11 mouse cellular contexts compared by ENCODE assay signal in genomic region chr3:134390472-134391336, GRCm38 (mm10).
DNase-seq lines count a peak whose midpoint lies in the region; ATAC-seq and TF ChIP-seq lines count a peak whose summit lies in the region.
"Had no signal": no experiment of that assay in that cellular context is flagged by ENCODE, and none has a peak within 500 bp of the region (broad histone marks: within the 10 kb centered on the region; RNA-seq: fewer than 3 reads in every experiment).

No protein-coding gene starts in this region.

- 77% methylated on average over 4 of the region's 4 CpGs for WGBS in heart, embryonic 12.5 days
- WGBS in midbrain, embryonic 14.5 days, result 66% methylated on average over 4 of the region's 4 CpGs
- WGBS in midbrain, embryonic 11.5 days, result 77% methylated on average over 4 of the region's 4 CpGs
- WGBS in midbrain, postnatal 0 days, result 60% methylated on average over 4 of the region's 4 CpGs
- WGBS in thymus, adult 2 months, result 80% methylated on average over 4 of the region's 4 CpGs

- no peak for TF ChIP-seq CTCF in midbrain, postnatal 0 days (IDR thresholded peaks at IDR 0.05)
- no peak for TF ChIP-seq CTCF in thymus, adult 2 months (IDR thresholded peaks at IDR 0.05; ENCODE audit: borderline replicate concordance, control insufficient read depth, extremely low read depth, insufficient read depth, low read length, poor library complexity)

- no peak for TF ChIP-seq POLR2A in thymus, adult 2 months (IDR thresholded peaks at IDR 0.05; ENCODE audit: control insufficient read depth, extremely low read depth, insufficient read depth, low read length, poor library complexity)

- H3K9ac ChIP-seq in heart, embryonic 12.5 days, result no peak overlapping the region
- no peak overlapping the region for H3K9ac ChIP-seq in midbrain, embryonic 14.5 days (replicated peaks; ENCODE audit: low read length)
- no peak overlapping the region for H3K9ac ChIP-seq in midbrain, embryonic 11.5 days (ENCODE audit: low read length)
- H3K9ac ChIP-seq in midbrain, postnatal 0 days (replicated peaks; ENCODE audit: low read length, poor library complexity, severe bottlenecking), result no peak overlapping the region
- H3K9ac ChIP-seq: embryonic facial prominence, embryonic 15.5 days; heart, embryonic 15.5 days had no signal

- no peaks in the 10 kb centered on the region for H3K9me3 ChIP-seq in heart, embryonic 12.5 days (replicated peaks)
- H3K9me3 ChIP-seq in midbrain, embryonic 14.5 days (ENCODE audit: control insufficient read depth, low read length), result no peaks in the 10 kb centered on the region
- no peaks in the 10 kb centered on the region for H3K9me3 ChIP-seq in midbrain, embryonic 11.5 days (ENCODE audit: control insufficient read depth, low read length)
- H3K9me3 ChIP-seq in midbrain, postnatal 0 days (ENCODE audit: low read length), result no peaks in the 10 kb centered on the region
- H3K9me3 ChIP-seq: embryonic facial prominence, embryonic 15.5 days; heart, embryonic 15.5 days had no signal

- peak; percentile 90 for DNase-seq in heart, adult 11 months
- DNase-seq in midbrain, embryonic 14.5 days, result peak; percentile 52
- DNase-seq in midbrain, embryonic 11.5 days (ENCODE audit: low spot score, missing footprints), result no peak
- peak; percentile 65 to 78 for DNase-seq in cerebellum, postnatal 14 days
- DNase-seq in midbrain, postnatal 0 days (ENCODE audit: low spot score), result peak; percentile 88
- no peak for DNase-seq in spleen, adult 18-20 months
- no peak for DNase-seq in thymus, adult 2 months
- DNase-seq: lung, adult 2 months had no signal

- no peak overlapping the region for H3K27ac ChIP-seq in heart, embryonic 12.5 days (ENCODE audit: poor library complexity, severe bottlenecking)
- H3K27ac ChIP-seq in midbrain, embryonic 14.5 days (replicated peaks; ENCODE audit: low read depth, low read length), result no peak overlapping the region
- no peak overlapping the region for H3K27ac ChIP-seq in midbrain, embryonic 11.5 days (ENCODE audit: low read depth, low read length)
- no peak overlapping the region for H3K27ac ChIP-seq in midbrain, postnatal 0 days (ENCODE audit: low read depth, low read length)
- no peak overlapping the region for H3K27ac ChIP-seq in thymus, adult 2 months (ENCODE audit: control insufficient read depth, insufficient read depth, low read length)
- H3K27ac ChIP-seq: embryonic facial prominence, embryonic 15.5 days; heart, embryonic 15.5 days had no signal

- H3K4me1 ChIP-seq in heart, embryonic 12.5 days (replicated peaks), result no peaks in the 10 kb centered on the region
- H3K4me1 ChIP-seq in midbrain, embryonic 14.5 days (ENCODE audit: control insufficient read depth, insufficient read depth, low read length), result no peaks in the 10 kb centered on the region
- no peaks in the 10 kb centered on the region for H3K4me1 ChIP-seq in midbrain, embryonic 11.5 days (ENCODE audit: control insufficient read depth, insufficient read depth, low read length)
- H3K4me1 ChIP-seq in midbrain, postnatal 0 days (ENCODE audit: insufficient read depth, low read length), result no peaks in the 10 kb centered on the region
- no peaks in the 10 kb centered on the region for H3K4me1 ChIP-seq in thymus, adult 2 months (replicated peaks; ENCODE audit: control insufficient read depth, insufficient read depth, low read length)
- H3K4me1 ChIP-seq: embryonic facial prominence, embryonic 15.5 days; heart, embryonic 15.5 days had no signal

- H3K4me3 ChIP-seq in heart, embryonic 12.5 days, result no peak overlapping the region
- H3K4me3 ChIP-seq in midbrain, embryonic 14.5 days (replicated peaks; ENCODE audit: low read depth, low read length), result no peak overlapping the region
- H3K4me3 ChIP-seq in midbrain, embryonic 11.5 days (ENCODE audit: low read depth, low read length), result no peak overlapping the region
- no peak overlapping the region for H3K4me3 ChIP-seq in midbrain, postnatal 0 days (ENCODE audit: low read depth, low read length)
- H3K4me3 ChIP-seq in thymus, adult 2 months (ENCODE audit: control insufficient read depth, insufficient read depth, low read length), result no peak overlapping the region
- H3K4me3 ChIP-seq: embryonic facial prominence, embryonic 15.5 days; heart, embryonic 15.5 days had no signal

- no peak; the same call in 1 of the 2 replicates for ATAC-seq in heart, embryonic 12.5 days (ENCODE audit: insufficient number of reproducible peaks, low FRiP score)
- peak; percentile 71 for ATAC-seq in midbrain, embryonic 14.5 days (ENCODE audit: low FRiP score, low TSS enrichment)
- ATAC-seq in midbrain, embryonic 11.5 days (ENCODE audit: low FRiP score), result no peak
- ATAC-seq in midbrain, postnatal 0 days (ENCODE audit: low FRiP score), result peak; percentile 73

- H3K4me2 ChIP-seq in heart, embryonic 12.5 days, result no peak overlapping the region
- no peak overlapping the region for H3K4me2 ChIP-seq in midbrain, embryonic 14.5 days (ENCODE audit: low read length)
- no peak overlapping the region for H3K4me2 ChIP-seq in midbrain, embryonic 11.5 days
- no peak overlapping the region for H3K4me2 ChIP-seq in midbrain, postnatal 0 days (ENCODE audit: low read depth, low read length, poor library complexity, severe bottlenecking)
- H3K4me2 ChIP-seq: embryonic facial prominence, embryonic 15.5 days; heart, embryonic 15.5 days had no signal

- no peaks in the 10 kb centered on the region for H3K36me3 ChIP-seq in heart, embryonic 12.5 days
- H3K36me3 ChIP-seq in midbrain, embryonic 14.5 days (ENCODE audit: control insufficient read depth, insufficient read depth, low read length), result no peaks in the 10 kb centered on the region
- no peaks in the 10 kb centered on the region for H3K36me3 ChIP-seq in midbrain, embryonic 11.5 days (ENCODE audit: control insufficient read depth, insufficient read depth, low read length)
- H3K36me3 ChIP-seq in midbrain, postnatal 0 days (ENCODE audit: insufficient read depth, low read length), result no peaks in the 10 kb centered on the region
- no peaks in the 10 kb centered on the region for H3K36me3 ChIP-seq in thymus, adult 2 months (ENCODE audit: control insufficient read depth, insufficient read depth, low read length)
- H3K36me3 ChIP-seq: embryonic facial prominence, embryonic 15.5 days; heart, embryonic 15.5 days had no signal

- H3K27me3 ChIP-seq in heart, embryonic 12.5 days (replicated peaks), result no peaks in the 10 kb centered on the region
- H3K27me3 ChIP-seq in midbrain, embryonic 14.5 days (ENCODE audit: control insufficient read depth, insufficient read depth, low read length), result no peaks in the 10 kb centered on the region
- H3K27me3 ChIP-seq in midbrain, embryonic 11.5 days (ENCODE audit: control insufficient read depth, insufficient read depth, low read length), result no peaks in the 10 kb centered on the region
- H3K27me3 ChIP-seq in midbrain, postnatal 0 days (ENCODE audit: insufficient read depth, low read length), result no peaks in the 10 kb centered on the region
- H3K27me3 ChIP-seq in thymus, adult 2 months (ENCODE audit: control insufficient read depth, insufficient read depth, low read length), result no peaks in the 10 kb centered on the region
- H3K27me3 ChIP-seq: embryonic facial prominence, embryonic 15.5 days; heart, embryonic 15.5 days had no signal

Comparison
In these comparisons a context has a peak if more than half of its experiments do, and no peak if none do; other contexts are left out.
1. DNase-seq: peak in heart, adult 11 months (single experiment), midbrain, embryonic 14.5 days (single experiment), cerebellum, postnatal 14 days (2 of 2) and midbrain, postnatal 0 days (single experiment); none in midbrain, embryonic 11.5 days (single experiment), spleen, adult 18-20 months (0 of 2) and thymus, adult 2 months (single experiment).
2. ATAC-seq: peak in midbrain, embryonic 14.5 days (single experiment) and midbrain, postnatal 0 days (single experiment); none in heart, embryonic 12.5 days (single experiment) and midbrain, embryonic 11.5 days (single experiment).